Mouse (Mus musculus) limb, embryonic 15.5 days (tissue): ENCODE measurements at regions not wholly inside any gene's neighbourhood (a gene's known extent, or its start where the extent isn't known, plus 50 kb on each side); places are given as distances from the start of the nearest gene placed in this dataset.
A peak's percentile ranks its signal among the peaks of the same experiment; 100 is the strongest.

ENCODE experiments used
- ATAC-seq: fragments of 200-750 bp; cut with Nextera tagmentation; 2 replicates; pipeline ENCODE4 v1.8.0; 2017; ENCODE audit warnings: low read depth, moderate TSS enrichment; ENCODE audit not compliant: insufficient number of reproducible peaks, low FRiP score, low TSS enrichment
- H3K27ac ChIP-seq: fragments of 300-500 bp; sonication (generic); 2 replicates; pipeline ENCODE4 v1.5.1; 2015; ENCODE audit warnings: moderate library complexity, mild to moderate bottlenecking, inconsistent platforms
- H3K27me3 ChIP-seq: fragments of 300-500 bp; sonication (generic); 2 replicates; pipeline ENCODE4 v1.6.1; 2015; ENCODE audit warnings: inconsistent platforms
- H3K36me3 ChIP-seq: fragments of 300-500 bp; sonication (generic); 2 replicates; pipeline ENCODE4 v1.6.1; 2015; ENCODE audit warnings: inconsistent platforms
- H3K4me1 ChIP-seq: fragments of 300-500 bp; sonication (generic); 2 replicates; pipeline ENCODE4 v1.6.1; 2015; ENCODE audit warnings: inconsistent platforms
- H3K4me2 ChIP-seq: fragments of 300-500 bp; sonication (generic); 2 replicates; pipeline ENCODE4 v1.6.1; 2015; ENCODE audit warnings: mild to moderate bottlenecking, inconsistent platforms
- H3K4me3 ChIP-seq: fragments of 300-500 bp; sonication (generic); 2 replicates; pipeline ENCODE4 v1.5.1; 2015; ENCODE audit warnings: mild to moderate bottlenecking, inconsistent platforms
- H3K9ac ChIP-seq: fragments of 300-500 bp; sonication (generic); 2 replicates; pipeline ENCODE4 v1.6.1; 2015; ENCODE audit warnings: inconsistent platforms
- H3K9me3 ChIP-seq: fragments of 300-500 bp; sonication (generic); 2 replicates; pipeline ENCODE4 v1.6.1; 2016; ENCODE audit warnings: inconsistent platforms
- WGBS: fragments of 180-500 bp; shearing (Covaris S2); methylation state at CpG from one replicate; pipeline ENCODE4 v1.1.7; 2015; 5-methylcytosine and 5-hydroxymethylcytosine counted together

GRCm38 (mm10) chr4:81217979-81218378 lies 224.6 kb downstream of the Mpdz start:
- 10% methylated on average over 11 of the region's 11 CpGs for WGBS
- no peaks in the 10 kb centered on the region for H3K9me3 ChIP-seq
- H3K36me3 ChIP-seq = no peaks in the 10 kb centered on the region
- peaks cover 15% of the 10 kb centered on the region for H3K4me1 ChIP-seq
- no peak overlapping the region for H3K4me3 ChIP-seq
- H3K9ac ChIP-seq = no peak overlapping the region
- H3K27me3 ChIP-seq = no peaks in the 10 kb centered on the region
- no peak overlapping the region for H3K4me2 ChIP-seq
- H3K27ac ChIP-seq = peak overlapping the region; percentile 33; the same call in 1 of the 2 replicates
- ATAC-seq = no peak

GRCm38 (mm10) chr4:81222034-81222433 lies 220.6 kb downstream of the Mpdz start:
- no peaks in the 10 kb centered on the region for H3K27me3 ChIP-seq
- WGBS = 35% methylated on average over 6 of the region's 6 CpGs
- H3K4me1 ChIP-seq = peaks cover 15% of the 10 kb centered on the region
- H3K9me3 ChIP-seq = no peaks in the 10 kb centered on the region
- H3K9ac ChIP-seq = no peak overlapping the region
- no peak overlapping the region for H3K4me2 ChIP-seq
- H3K4me3 ChIP-seq = no peak overlapping the region
- no peak overlapping the region for H3K27ac ChIP-seq
- no peaks in the 10 kb centered on the region for H3K36me3 ChIP-seq
- no peak for ATAC-seq

GRCm38 (mm10) chr4:81222468-81223175 lies 220.0 kb downstream of the Mpdz start:
- WGBS = 47% methylated on average over 5 of the region's 5 CpGs
- ATAC-seq = no peak
- H3K4me1 ChIP-seq = peaks cover 15% of the 10 kb centered on the region
- H3K9ac ChIP-seq = no peak overlapping the region
- H3K27ac ChIP-seq = peak overlapping the region; percentile 73
- H3K4me3 ChIP-seq = no peak overlapping the region
- H3K36me3 ChIP-seq = no peaks in the 10 kb centered on the region
- no peaks in the 10 kb centered on the region for H3K9me3 ChIP-seq
- no peaks in the 10 kb centered on the region for H3K27me3 ChIP-seq
- no peak overlapping the region for H3K4me2 ChIP-seq
